Mouse (Mus musculus) lung, postnatal 0 days (tissue): ENCODE measurements around the gene Strada.
A peak's percentile ranks its signal among the peaks of the same experiment; 100 is the strongest.

Experiments
- CTCF ChIP-seq: IDR thresholded peaks from 2 replicates; pipeline ENCODE4 v1.5.1; 2016; ENCODE audit warnings: antibody characterized with exemption, mild to moderate bottlenecking
- EP300 ChIP-seq: IDR thresholded peaks from 2 replicates; pipeline ENCODE4 v1.6.1; 2016; ENCODE audit warnings: antibody characterized with exemption, mild to moderate bottlenecking, control low read depth

- peak; percentile 56 for TF ChIP-seq CTCF
- TF ChIP-seq EP300, result no peak
These were observed 44.9 kb upstream of the Strada start for GRCm38 (mm10) chr11:106246834-106247233.
